Mouse (Mus musculus) cerebellum, postnatal 25 days (tissue): Measurements from ENCODE around the gene Dync1i1.

Source experiments
- DNase-seq, 2 experiments: peaks; one replicate each; pipeline ENCODE4 v3.0.0; 2021; ENCODE audit warnings: mixed read lengths in 2 of 2

Dync1i1 gene

GRCm38 (mm10) chr6:6075940-6076447 lies 350.6 kb downstream of the Dync1i1 start:
- no peak for DNase-seq

GRCm38 (mm10) chr6:6077234-6077633 lies 351.8 kb downstream of the Dync1i1 start:
- no peak for DNase-seq
